Mouse (Mus musculus) cerebellum, postnatal 14 days (tissue): ENCODE results near the gene Mtnr1b.

Experiments
- DNase-seq, 2 experiments: peaks; one replicate each; pipeline ENCODE4 v3.0.0; 2021; ENCODE audit warnings: mixed read lengths in 2 of 2

The Mtnr1b gene

GRCm38 (mm10) chr9:15802413-15803027 is 71.8 kb downstream of the Mtnr1b start:
- no peak for DNase-seq

GRCm38 (mm10) chr9:15800402-15800801 is 74.0 kb downstream of the Mtnr1b start:
- DNase-seq = no peak

- DNase-seq = no peak
Observed at GRCm38 (mm10) chr9:15794408-15794807, 79.9 kb downstream of the Mtnr1b start.

- no peak for DNase-seq
Observed at GRCm38 (mm10) chr9:15792076-15792475, 82.3 kb downstream of the Mtnr1b start.

GRCm38 (mm10) chr9:15786610-15787009 is 87.7 kb downstream of the Mtnr1b start:
- no peak for DNase-seq

GRCm38 (mm10) chr9:15786192-15786591 is 88.2 kb downstream of the Mtnr1b start:
- no peak for DNase-seq

GRCm38 (mm10) chr9:15781936-15782335 is 92.4 kb downstream of the Mtnr1b start:
- no peak for DNase-seq

- DNase-seq = no peak
Observed at GRCm38 (mm10) chr9:15774911-15775310, 99.4 kb downstream of the Mtnr1b start.
